Mouse (Mus musculus) forebrain, embryonic 16.5 days (tissue): Measurements from ENCODE around the gene Fras1. TPM values are rescaled to one million over a fixed set of nuclear protein-coding genes. Genes with fewer than 3 reads are reported as not detected.

Experiments
- ATAC-seq: fragments of 200-750 bp; cut with Nextera tagmentation; 2 replicates; pipeline ENCODE4 v1.8.0; 2017; ENCODE audit warnings: mild to moderate bottlenecking, moderate library complexity
- H3K27ac ChIP-seq: fragments of 300-500 bp; sonication (generic); 2 replicates; pipeline ENCODE4 v1.5.1; 2014; ENCODE audit warnings: low read length, control low read depth
- H3K27me3 ChIP-seq: fragments of 300-500 bp; sonication (generic); replicated peaks from 2 replicates; pipeline ENCODE4 v1.6.1; 2014; ENCODE audit warnings: low read length; ENCODE audit not compliant: control insufficient read depth, insufficient read depth
- H3K36me3 ChIP-seq: fragments of 300-500 bp; sonication (generic); 2 replicates; pipeline ENCODE4 v1.6.1; 2014; ENCODE audit not compliant: control insufficient read depth, insufficient read depth
- H3K4me1 ChIP-seq: fragments of 300-500 bp; sonication (generic); replicated peaks from 2 replicates; pipeline ENCODE4 v1.6.1; 2014; ENCODE audit warnings: low read length; ENCODE audit not compliant: control insufficient read depth, insufficient read depth
- H3K4me2 ChIP-seq: fragments of 300-500 bp; sonication (generic); 2 replicates; pipeline ENCODE4 v1.6.1; 2014; ENCODE audit warnings: mild to moderate bottlenecking, low read length, control low read depth
- H3K4me3 ChIP-seq: fragments of 300-500 bp; sonication (generic); replicated peaks from 2 replicates; pipeline ENCODE4 v1.5.1; 2014; ENCODE audit warnings: mild to moderate bottlenecking, low read length, control low read depth
- H3K9ac ChIP-seq: fragments of 300-500 bp; sonication (generic); replicated peaks from 2 replicates; pipeline ENCODE4 v1.6.1; 2014; ENCODE audit warnings: low read depth, low read length, control low read depth
- H3K9me3 ChIP-seq: fragments of 300-500 bp; sonication (generic); 2 replicates; pipeline ENCODE4 v1.6.1; 2016; ENCODE audit warnings: low read length; ENCODE audit not compliant: control insufficient read depth
- WGBS: fragments of 180-500 bp; shearing (Covaris S2); extraction: QIAGEN DNeasy Blood & Tissue Kit; methylation state at CpG from one replicate; pipeline ENCODE4 v1.1.7; 2014; 5-methylcytosine and 5-hydroxymethylcytosine counted together
- polyA plus RNA-seq: library from polyadenylated mRNA; unstranded; fragments of >200 nt; fragmentation: Nextera tagmentation; extraction: Ambion mirVana; gene quantifications from 2 replicates; pipeline ENCODE4 v1.2.1, GENCODE M21; 2015

The Fras1 gene
- polyA plus RNA-seq, 1 experiment from 2014 or later = 3.4 TPM

GRCm38 (mm10) chr5:96702706-96703625 is 329.2 kb downstream of the Fras1 start:
- H3K9me3 ChIP-seq = no peaks in the 10 kb centered on the region
- H3K4me2 ChIP-seq = peak overlapping the region; percentile 27
- ATAC-seq = peak; percentile 69; the same call in 1 of the 2 replicates
- H3K36me3 ChIP-seq = no peaks in the 10 kb centered on the region
- H3K4me3 ChIP-seq = no peak overlapping the region
- H3K4me1 ChIP-seq = peaks cover 8% of the 10 kb centered on the region
- H3K27me3 ChIP-seq = no peaks in the 10 kb centered on the region
- 32% methylated on average over 22 of the region's 22 CpGs for WGBS
- no peak overlapping the region for H3K27ac ChIP-seq
- peak overlapping the region; percentile 20; the same call in 1 of the 2 replicates for H3K9ac ChIP-seq

GRCm38 (mm10) chr5:96708515-96708914 is 334.8 kb downstream of the Fras1 start:
- Histone ChIP-seq H3K9me3 (no peaks in the 10 kb centered on the region), H3K27ac (no peak overlapping the region), H3K4me1 (no peaks in the 10 kb centered on the region), H3K9ac (no peak overlapping the region), H3K27me3 (no peaks in the 10 kb centered on the region), H3K4me2 (no peak overlapping the region), H3K4me3 (no peak overlapping the region), H3K36me3 (no peaks in the 10 kb centered on the region)
- no peak for ATAC-seq
- WGBS = 63% methylated on average over 10 of the region's 10 CpGs

GRCm38 (mm10) chr5:96712089-96712684 is 338.4 kb downstream of the Fras1 start:
- Histone ChIP-seq H3K4me1 (peaks cover 8% of the 10 kb centered on the region), H3K4me2 (no peak overlapping the region), H3K9ac (no peak overlapping the region), H3K36me3 (no peaks in the 10 kb centered on the region), H3K27ac (no peak overlapping the region), H3K9me3 (no peaks in the 10 kb centered on the region), H3K27me3 (no peaks in the 10 kb centered on the region), H3K4me3 (no peak overlapping the region)
- WGBS = 77% methylated on average over 12 of the region's 12 CpGs
- no peak for ATAC-seq

GRCm38 (mm10) chr5:96712799-96713198 is 339.0 kb downstream of the Fras1 start:
- no peak overlapping the region for H3K27ac ChIP-seq

GRCm38 (mm10) chr5:96716273-96717034 is 342.7 kb downstream of the Fras1 start:
- peak; percentile 64 for ATAC-seq
- Histone ChIP-seq H3K9ac (no peak overlapping the region), H3K4me1 (peaks cover 8% of the 10 kb centered on the region), H3K4me2 (no peak overlapping the region; the same call in 1 of the 2 replicates), H3K27me3 (no peaks in the 10 kb centered on the region), H3K27ac (no peak overlapping the region; the same call in 1 of the 2 replicates), H3K4me3 (no peak overlapping the region), H3K9me3 (no peaks in the 10 kb centered on the region), H3K36me3 (no peaks in the 10 kb centered on the region)
- WGBS = 39% methylated on average over 8 of the region's 8 CpGs

More at GRCm38 (mm10) chr5:96712799-96713198, 339.0 kb downstream of the Fras1 start:
- Histone ChIP-seq H3K9me3 (no peaks in the 10 kb centered on the region), H3K4me2 (no peak overlapping the region), H3K36me3 (no peaks in the 10 kb centered on the region), H3K4me3 (no peak overlapping the region), H3K9ac (no peak overlapping the region), H3K4me1 (peaks cover 8% of the 10 kb centered on the region), H3K27me3 (no peaks in the 10 kb centered on the region)
- 82% methylated on average over 4 of the region's 4 CpGs for WGBS
- ATAC-seq = no peak

- no peaks in the 10 kb centered on the region for H3K9me3 ChIP-seq
- H3K27me3 ChIP-seq = no peaks in the 10 kb centered on the region
- no peak overlapping the region for H3K4me3 ChIP-seq
- H3K9ac ChIP-seq = no peak overlapping the region
- H3K4me1 ChIP-seq = peaks cover 8% of the 10 kb centered on the region
- 92% methylated on average over 4 of the region's 4 CpGs for WGBS
- H3K27ac ChIP-seq = no peak overlapping the region
- no peaks in the 10 kb centered on the region for H3K36me3 ChIP-seq
- H3K4me2 ChIP-seq = no peak overlapping the region
- ATAC-seq = no peak
These were observed 343.9 kb downstream of the Fras1 start for GRCm38 (mm10) chr5:96717690-96718089.

GRCm38 (mm10) chr5:96718601-96719000 is 344.8 kb downstream of the Fras1 start:
- no peaks in the 10 kb centered on the region for H3K36me3 ChIP-seq
- H3K27me3 ChIP-seq = no peaks in the 10 kb centered on the region
- WGBS = 91% methylated on average over 5 of the region's 5 CpGs
- H3K9ac ChIP-seq = no peak overlapping the region
- no peak for ATAC-seq
- H3K4me2 ChIP-seq = no peak overlapping the region
- no peak overlapping the region for H3K4me3 ChIP-seq
- H3K27ac ChIP-seq = no peak overlapping the region
- no peaks in the 10 kb centered on the region for H3K9me3 ChIP-seq
- peaks cover 8% of the 10 kb centered on the region for H3K4me1 ChIP-seq

- Histone ChIP-seq H3K4me3 (no peak overlapping the region), H3K9ac (no peak overlapping the region), H3K4me1 (peaks cover 8% of the 10 kb centered on the region), H3K9me3 (no peaks in the 10 kb centered on the region), H3K27me3 (no peaks in the 10 kb centered on the region), H3K36me3 (no peaks in the 10 kb centered on the region), H3K4me2 (no peak overlapping the region), H3K27ac (no peak overlapping the region)
- ATAC-seq = no peak
- WGBS = 91% methylated on average over 5 of the region's 5 CpGs
These were observed 345.5 kb downstream of the Fras1 start for GRCm38 (mm10) chr5:96719221-96719620.

GRCm38 (mm10) chr5:96722690-96723089 is 348.9 kb downstream of the Fras1 start:
- no peak for ATAC-seq
- H3K9me3 ChIP-seq = no peaks in the 10 kb centered on the region
- no peak overlapping the region for H3K9ac ChIP-seq
- no peaks in the 10 kb centered on the region for H3K4me1 ChIP-seq
- H3K4me2 ChIP-seq = no peak overlapping the region
- H3K36me3 ChIP-seq = no peaks in the 10 kb centered on the region
- WGBS = 58% methylated on average over 3 of the region's 3 CpGs
- no peak overlapping the region for H3K27ac ChIP-seq
- no peaks in the 10 kb centered on the region for H3K27me3 ChIP-seq
- no peak overlapping the region for H3K4me3 ChIP-seq
